Mouse (Mus musculus) mammary gland, adult 2 months (tissue): ENCODE results near the gene Lrrc72. TPM values are rescaled to one million over a fixed set of nuclear protein-coding genes. Genes with fewer than 3 reads are reported as not detected.

Source experiments
- polyA plus RNA-seq: library from polyadenylated mRNA; depleted of rRNA; stranded (reverse); fragments of >200 nt; gene quantifications from 2 replicates; pipeline ENCODE4 v1.2.3, GENCODE M21; 2012; ENCODE audit warnings: low replicate concordance; rRNA removed

The Lrrc72 gene
- polyA plus RNA-seq, result not detected in 2 replicates

DNA sequence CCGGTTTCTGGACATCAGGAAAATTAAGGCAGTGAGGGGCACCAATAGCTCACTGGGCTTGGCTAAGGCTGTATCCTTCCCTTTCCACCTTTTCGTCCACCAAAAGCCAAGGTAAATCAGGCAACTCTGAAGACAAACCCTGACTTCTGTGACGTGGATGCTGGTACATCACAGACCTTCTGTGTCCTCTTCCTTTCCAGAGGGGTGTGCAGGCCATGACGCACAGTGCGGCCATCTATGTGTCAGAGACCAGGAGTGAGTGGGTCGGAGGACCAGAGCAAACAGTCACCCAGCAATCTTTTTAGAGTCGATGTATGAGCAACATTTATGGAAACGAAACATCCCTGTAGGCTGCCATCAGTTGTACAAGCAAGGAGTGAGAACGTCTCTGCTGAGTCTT is at the start of gene Lrrc72:
Gene Lrrc72 (minus strand): TSS at position 101 of the 400 bp plus-strand sequence.

Other genes starting within 250 kb of the Lrrc72 start
- gene Tspan13, start 210.9 kb downstream of the Lrrc72 start, polyA plus RNA-seq, result 146 and 515 TPM in 2 replicates
- 6.0 and 12.0 TPM in 2 replicates for gene Ankmy2, start 96.3 kb downstream of the Lrrc72 start, polyA plus RNA-seq
- 9.3 and 36.5 TPM in 2 replicates for gene Bzw2, start 95.3 kb downstream of the Lrrc72 start, polyA plus RNA-seq
- gene Sostdc1, start 60.7 kb upstream of the Lrrc72 start, polyA plus RNA-seq, result 3.9 and 4.6 TPM in 2 replicates
- gene Ispd, start 128.1 kb upstream of the Lrrc72 start, polyA plus RNA-seq, result 1.5 and 1.9 TPM in 2 replicates
- gene D630036H23Rik, start 128.8 kb upstream of the Lrrc72 start, polyA plus RNA-seq, result 0.56 and 1.8 TPM in 2 replicates